Mouse (Mus musculus) limb, embryonic 14.5 days (tissue): ENCODE data around the gene Gm49368. TPM values are rescaled to one million over a fixed set of nuclear protein-coding genes. Genes with fewer than 3 reads are reported as not detected.
A peak's percentile ranks its signal among the peaks of the same experiment; 100 is the strongest.
"Not testable (repeated sequence)": the region's sequence is repeated elsewhere in the genome, so short reads cannot be mapped to it uniquely, and the experiment has no call there.

Source experiments
- ATAC-seq: fragments of 200-750 bp; cut with Nextera tagmentation; 2 replicates; pipeline ENCODE4 v1.8.0; 2017; ENCODE audit warnings: low read depth, moderate number of reproducible peaks, moderate TSS enrichment; ENCODE audit not compliant: low FRiP score
- DNase-seq: peaks from one replicate; pipeline ENCODE4 v3.0.0-alpha.2; 2015; ENCODE audit warnings: low spot score
- H3K27ac ChIP-seq: fragments of 300-500 bp; sonication (generic); replicated peaks from 2 replicates; pipeline ENCODE4 v1.5.1; 2014; ENCODE audit warnings: low read depth, mild to moderate bottlenecking, low read length, moderate library complexity, mixed read lengths
- H3K27me3 ChIP-seq: fragments of 300-500 bp; sonication (generic); 2 replicates; pipeline ENCODE4 v1.6.1; 2014; ENCODE audit warnings: low read length, mixed read lengths; ENCODE audit not compliant: control insufficient read depth, insufficient read depth
- H3K36me3 ChIP-seq: fragments of 300-500 bp; sonication (generic); 2 replicates; pipeline ENCODE4 v1.6.1; 2014; ENCODE audit warnings: mild to moderate bottlenecking, low read length, moderate library complexity, mixed read lengths; ENCODE audit not compliant: control insufficient read depth, insufficient read depth
- H3K4me1 ChIP-seq: fragments of 300-500 bp; sonication (generic); 2 replicates; pipeline ENCODE4 v1.6.1; 2014; ENCODE audit warnings: antibody characterized with exemption, low read length, mixed read lengths; ENCODE audit not compliant: control insufficient read depth, insufficient read depth
- H3K4me2 ChIP-seq: fragments of 300-500 bp; sonication (generic); replicated peaks from 2 replicates; pipeline ENCODE4 v1.6.1; 2014; ENCODE audit warnings: low read depth, mild to moderate bottlenecking, low read length, moderate library complexity; ENCODE audit not compliant: severe bottlenecking
- H3K4me3 ChIP-seq: fragments of 300-500 bp; sonication (generic); replicated peaks from 2 replicates; pipeline ENCODE4 v1.5.1; 2014; ENCODE audit warnings: low read length
- H3K9ac ChIP-seq: fragments of 300-500 bp; sonication (generic); 2 replicates; pipeline ENCODE4 v1.6.1; 2014; ENCODE audit warnings: mild to moderate bottlenecking, low read depth, low read length, moderate library complexity; ENCODE audit not compliant: severe bottlenecking
- H3K9me3 ChIP-seq: fragments of 300-500 bp; sonication (generic); 2 replicates; pipeline ENCODE4 v1.6.1; 2016; ENCODE audit warnings: low read length; ENCODE audit not compliant: control insufficient read depth
- POLR2A ChIP-seq: fragments of 200-500 bp; IDR thresholded peaks from 2 replicates; pipeline ENCODE4 v1.8.0; 2012; ENCODE audit warnings: inconsistent platforms, mild to moderate bottlenecking, moderate library complexity, borderline replicate concordance; ENCODE audit not compliant: insufficient read depth, insufficient read length; ENCODE audit errors: extremely low read depth
- WGBS: fragments of 180-500 bp; shearing (Covaris S2); extraction: QIAGEN DNeasy Blood & Tissue Kit; methylation state at CpG from one replicate; pipeline ENCODE4 v1.1.7; 2014; 5-methylcytosine and 5-hydroxymethylcytosine counted together
- polyA plus RNA-seq, 2 experiments: library from polyadenylated mRNA; depleted of rRNA in 1 of 2; stranded (reverse) in 1 of 2; unstranded in 1 of 2; fragments of >200 nt; fragmentation: Nextera tagmentation in 1 of 2; extraction: Ambion mirVana in 1 of 2; gene quantifications; 2 replicates each; pipeline versions ENCODE4 v1.2.1 to v1.2.3; 2012 to 2014

Gene Gm49368
- polyA plus RNA-seq (2012; rRNA removed) (0.01 TPM in 1 of 2 replicates, not detected in the other), polyA plus RNA-seq (2014; fragmentation: Nextera tagmentation; extraction: Ambion mirVana) (not detected in 2 replicates)

GRCm38 (mm10) chr7:128062456-128062855 lies at the start of gene Gm49368, which contains the start of gene Itgam:
Gene Gm49368 (plus strand): TSS chr7:128062683.
Gene Itgam (plus strand): TSS chr7:128062640.
- Histone ChIP-seq H3K36me3 (no peaks in the 10 kb centered on the region), H3K9ac (no peak within 1 kb of the TSS), H3K4me2 (no peak within 1 kb of the TSS), H3K9me3 (no peaks in the 10 kb centered on the region), H3K4me1 (no peaks in the 10 kb centered on the region), H3K27ac (no peak within 1 kb of the TSS), H3K4me3 (no peak within 1 kb of the TSS), H3K27me3 (no peaks in the 10 kb centered on the region)
- no peak for DNase-seq
- WGBS = 91% methylated on average over 7 of the region's 7 CpGs
- no peak for ATAC-seq
- TF ChIP-seq POLR2A = no peak

- Histone ChIP-seq H3K9ac (no peak overlapping the region), H3K36me3 (no peaks in the 10 kb centered on the region), H3K4me3 (no peak overlapping the region), H3K27ac (no peak overlapping the region), H3K4me1 (no peaks in the 10 kb centered on the region), H3K27me3 (no peaks in the 10 kb centered on the region), H3K9me3 (no peaks in the 10 kb centered on the region), H3K4me2 (no peak overlapping the region)
- DNase-seq = no peak
- no peak for TF ChIP-seq POLR2A
- ATAC-seq = no peak
- WGBS = 91% methylated on average over 13 of the region's 13 CpGs
These were observed 49.4 kb upstream of the Gm49368 start for GRCm38 (mm10) chr7:128013116-128013515.

- H3K27me3 ChIP-seq, ATAC-seq, H3K9ac ChIP-seq, DNase-seq, H3K36me3 ChIP-seq, H3K4me1 ChIP-seq, H3K4me3 ChIP-seq, H3K27ac ChIP-seq, H3K9me3 ChIP-seq, H3K4me2 ChIP-seq: not testable (repeated sequence)
- WGBS = 76% methylated on average over 5 of the region's 5 CpGs
These were observed 46.3 kb upstream of the Gm49368 start for GRCm38 (mm10) chr7:128016134-128016533.

- no peaks in the 10 kb centered on the region for H3K4me1 ChIP-seq
- H3K27ac ChIP-seq = no peak overlapping the region
- 69% methylated on average over 6 of the region's 6 CpGs for WGBS
- no peak overlapping the region for H3K4me2 ChIP-seq
- peak; percentile 44 for ATAC-seq
- no peak overlapping the region for H3K4me3 ChIP-seq
- DNase-seq = no peak
- no peak for TF ChIP-seq POLR2A
- no peaks in the 10 kb centered on the region for H3K36me3 ChIP-seq
- H3K27me3 ChIP-seq = no peaks in the 10 kb centered on the region
- no peaks in the 10 kb centered on the region for H3K9me3 ChIP-seq
- H3K9ac ChIP-seq = no peak overlapping the region
These were observed 45.8 kb upstream of the Gm49368 start for GRCm38 (mm10) chr7:128016650-128017049.

GRCm38 (mm10) chr7:128018275-128018674 lies 44.2 kb upstream of the Gm49368 start:
- 89% methylated on average over 3 of the region's 3 CpGs for WGBS
- Histone ChIP-seq H3K36me3 (no peaks in the 10 kb centered on the region), H3K4me3 (no peak overlapping the region), H3K27ac (no peak overlapping the region), H3K4me2 (no peak overlapping the region), H3K9ac (no peak overlapping the region), H3K9me3 (no peaks in the 10 kb centered on the region), H3K4me1 (no peaks in the 10 kb centered on the region), H3K27me3 (no peaks in the 10 kb centered on the region)
- DNase-seq = no peak
- ATAC-seq = no peak
- TF ChIP-seq POLR2A = no peak

GRCm38 (mm10) chr7:128019187-128019586 lies 43.3 kb upstream of the Gm49368 start:
- H3K4me3 ChIP-seq = no peak overlapping the region
- ATAC-seq = no peak
- H3K36me3 ChIP-seq = no peaks in the 10 kb centered on the region
- H3K4me1 ChIP-seq = no peaks in the 10 kb centered on the region
- 87% methylated on average over 2 of the region's 2 CpGs for WGBS
- no peaks in the 10 kb centered on the region for H3K27me3 ChIP-seq
- H3K4me2 ChIP-seq = no peak overlapping the region
- H3K9ac ChIP-seq = no peak overlapping the region
- H3K27ac ChIP-seq = no peak overlapping the region
- no peak for TF ChIP-seq POLR2A
- DNase-seq = no peak
- H3K9me3 ChIP-seq = no peaks in the 10 kb centered on the region
